Mouse (Mus musculus) cortical plate, adult 2 months (tissue): ENCODE results near the gene Mrpl27.

Experiments
- CTCF ChIP-seq: fragments of 200-500 bp; IDR thresholded peaks from 2 replicates; pipeline ENCODE4 v1.5.1; 2011; ENCODE audit warnings: mild to moderate bottlenecking, control low read depth, low read length; ENCODE audit not compliant: insufficient read depth; ENCODE audit errors: extremely low read depth
- POLR2A ChIP-seq: fragments of 200-500 bp; IDR thresholded peaks from 2 replicates; pipeline ENCODE4 v1.6.1; 2011; ENCODE audit warnings: mild to moderate bottlenecking, low read length, control low read depth; ENCODE audit not compliant: insufficient read depth; ENCODE audit errors: extremely low read depth

GRCm38 (mm10) chr11:94646457-94646856 is 7.1 kb upstream of the Mrpl27 start:
- no peak for TF ChIP-seq POLR2A
- no peak for TF ChIP-seq CTCF
